Mouse (Mus musculus) erythroblast, embryonic 14.5 days (primary cell): ENCODE results near the gene AC161166.1.

Source experiments
- GATA1 ChIP-seq: IDR thresholded peaks from 2 replicates; pipeline ENCODE4 v1.6.1; 2012; ENCODE audit warnings: low read length, inconsistent platforms, mixed read lengths
- TAL1 ChIP-seq: IDR thresholded peaks from 3 replicates; pipeline ENCODE4 v1.6.1; 2012; ENCODE audit warnings: low read length, inconsistent platforms, mixed read lengths

GRCm38 (mm10) chr7:24472442-24472841 is 39.8 kb downstream of the AC161166.1 start:
- TF ChIP-seq GATA1 (no peak), TAL1 (no peak)
